Mouse (Mus musculus) cortical plate, adult 2 months (tissue): ENCODE data around the gene Ly6g5c.

Experiments used
- CTCF ChIP-seq: fragments of 200-500 bp; IDR thresholded peaks from 2 replicates; pipeline ENCODE4 v1.5.1; 2011; ENCODE audit warnings: mild to moderate bottlenecking, control low read depth, low read length; ENCODE audit not compliant: insufficient read depth; ENCODE audit errors: extremely low read depth
- POLR2A ChIP-seq: fragments of 200-500 bp; IDR thresholded peaks from 2 replicates; pipeline ENCODE4 v1.6.1; 2011; ENCODE audit warnings: mild to moderate bottlenecking, low read length, control low read depth; ENCODE audit not compliant: insufficient read depth; ENCODE audit errors: extremely low read depth

- TF ChIP-seq CTCF (no peak), POLR2A (no peak)
Observed at GRCm38 (mm10) chr17:35128996-35129395, 20.9 kb downstream of the Ly6g5c start.
